In genomic region chr9:32596366-32596765, GRCm38 (mm10) we compare ENCODE assay signal across 19 mouse cellular contexts.
"Had no signal": no experiment of that assay in that cellular context is flagged by ENCODE, and none has a peak within 500 bp of the region (broad histone marks: within the 10 kb centered on the region; RNA-seq: fewer than 3 reads in every experiment).

No protein-coding gene starts in this region.

- H3K9me3 ChIP-seq: liver, embryonic 13.5 days; midbrain, embryonic 12.5 days; midbrain, embryonic 15.5 days; neural tube, embryonic 12.5 days; neural tube, embryonic 15.5 days had no signal

- ATAC-seq: midbrain, embryonic 15.5 days had no signal

- H3K4me3 ChIP-seq: left cerebral cortex, adult 2 months; liver, embryonic 13.5 days; midbrain, embryonic 12.5 days; midbrain, embryonic 15.5 days; neural tube, embryonic 12.5 days; neural tube, embryonic 15.5 days had no signal

- H3K4me2 ChIP-seq: liver, embryonic 13.5 days; midbrain, embryonic 12.5 days; midbrain, embryonic 15.5 days; neural tube, embryonic 12.5 days; neural tube, embryonic 15.5 days had no signal

- H3K4me1 ChIP-seq: liver, embryonic 13.5 days had no signal

- H3K27ac ChIP-seq: liver, embryonic 13.5 days; macrophage; midbrain, embryonic 12.5 days; midbrain, embryonic 15.5 days; neural tube, embryonic 12.5 days; neural tube, embryonic 15.5 days had no signal

- H3K9ac ChIP-seq: liver, embryonic 13.5 days; midbrain, embryonic 12.5 days; midbrain, embryonic 15.5 days; neural tube, embryonic 12.5 days; neural tube, embryonic 15.5 days had no signal

- DNase-seq: kidney, adult 18-20 months; kidney, adult 9 months; kidney, postnatal 14 days; kidney, postnatal 4 days; layer of hippocampus, postnatal 36 days; liver, embryonic 13.5 days; lung, adult 2 months; right cerebral cortex, adult 18-20 months; right cerebral cortex, postnatal 14 days; right cerebral cortex, postnatal 4 days; thymus, adult 2 months; thymus, postnatal 14 days; thymus, postnatal 4 days had no signal

- H3K36me3 ChIP-seq: liver, embryonic 13.5 days; midbrain, embryonic 12.5 days; midbrain, embryonic 15.5 days; neural tube, embryonic 12.5 days; neural tube, embryonic 15.5 days had no signal
